Mouse (Mus musculus): ENCODE measurements around the gene Lpxn.

Gene Lpxn

GRCm38 (mm10) chr19:12805730-12806129, 9.7 kb downstream of the Lpxn start:
- no peak for DNase-seq (ENCODE audit: low spot score)

GRCm38 (mm10) chr19:12806214-12806613, 10.2 kb downstream of the Lpxn start:
- no peak for DNase-seq (ENCODE audit: low spot score)

- no peak for DNase-seq (ENCODE audit: low spot score)
These were observed 16.8 kb downstream of the Lpxn start for GRCm38 (mm10) chr19:12812644-12813364.

- DNase-seq (ENCODE audit: low spot score), result no peak
These were observed 17.9 kb downstream of the Lpxn start for GRCm38 (mm10) chr19:12813883-12814282.

- DNase-seq (ENCODE audit: low spot score), result no peak
These were observed 22.5 kb downstream of the Lpxn start for GRCm38 (mm10) chr19:12818507-12818906.

- no peak for DNase-seq (ENCODE audit: low spot score)
These were observed 24.4 kb downstream of the Lpxn start for GRCm38 (mm10) chr19:12820383-12820782.

GRCm38 (mm10) chr19:12824549-12824948, 28.6 kb downstream of the Lpxn start:
- no peak for DNase-seq (ENCODE audit: low spot score)

GRCm38 (mm10) chr19:12830823-12831430, 34.9 kb downstream of the Lpxn start:
- no peak for DNase-seq (ENCODE audit: low spot score)

GRCm38 (mm10) chr19:12831559-12831958, 35.6 kb downstream of the Lpxn start:
- no peak for DNase-seq (ENCODE audit: low spot score)

GRCm38 (mm10) chr19:12833625-12834024, 37.6 kb downstream of the Lpxn start:
- peak; percentile 24 for DNase-seq (ENCODE audit: low spot score)

GRCm38 (mm10) chr19:12838507-12838906, 42.5 kb downstream of the Lpxn start:
- no peak for DNase-seq (ENCODE audit: low spot score)

- DNase-seq (ENCODE audit: low spot score), result no peak
These were observed 50.4 kb downstream of the Lpxn start, which contains the start of gene Gm5244 for GRCm38 (mm10) chr19:12846382-12846781. TSS of gene Gm5244 (plus strand) at chr19:12846682.

GRCm38 (mm10) chr19:12856983-12857382, 61.0 kb downstream of the Lpxn start, which contains the start of gene Olfr1444:
TSS of gene Olfr1444 (plus strand) at chr19:12857283.
- no peak for DNase-seq (ENCODE audit: low spot score)
